In genomic region chr13:83572469-83572868, GRCm38 (mm10) we compare ENCODE assay signal across 9 mouse cellular contexts.
DNase-seq lines count a peak whose midpoint lies in the region; ATAC-seq and TF ChIP-seq lines count a peak whose summit lies in the region.
"Had no signal": no experiment of that assay in that cellular context is flagged by ENCODE, and none has a peak within 500 bp of the region (broad histone marks: within the 10 kb centered on the region; RNA-seq: fewer than 3 reads in every experiment).

No protein-coding gene starts in this region.

- TF ChIP-seq CTCF in intestine, postnatal 0 days (IDR thresholded peaks at IDR 0.05; ENCODE audit: low read depth): no peak
- TF ChIP-seq CTCF in spleen, adult 2 months (IDR thresholded peaks at IDR 0.05; ENCODE audit: extremely low read depth, insufficient read depth, insufficient read length, insufficient replicate concordance): no peak

- no peaks in the 10 kb centered on the region for H3K36me3 ChIP-seq in intestine, embryonic 14.5 days (ENCODE audit: control insufficient read depth, insufficient read depth, low read length)
- H3K36me3 ChIP-seq in intestine, postnatal 0 days (ENCODE audit: control insufficient read depth, insufficient read depth): no peaks in the 10 kb centered on the region
- peaks cover 4% of the 10 kb centered on the region; the same call in 1 of the 2 replicates for H3K36me3 ChIP-seq in spleen, adult 2 months (ENCODE audit: control insufficient read depth, insufficient read depth, low read length)
- no peaks in the 10 kb centered on the region for H3K36me3 ChIP-seq in midbrain, embryonic 11.5 days (ENCODE audit: control insufficient read depth, insufficient read depth, low read length)

- no peaks in the 10 kb centered on the region for H3K27me3 ChIP-seq in intestine, embryonic 14.5 days (replicated peaks; ENCODE audit: control insufficient read depth, insufficient read depth, low read length)
- H3K27me3 ChIP-seq in intestine, postnatal 0 days (replicated peaks; ENCODE audit: control insufficient read depth, insufficient read depth, low read length): no peaks in the 10 kb centered on the region
- H3K27me3 ChIP-seq in spleen, adult 2 months (ENCODE audit: control insufficient read depth, insufficient read depth, low read length): no peaks in the 10 kb centered on the region
- H3K27me3 ChIP-seq in midbrain, embryonic 11.5 days (ENCODE audit: control insufficient read depth, insufficient read depth, low read length): no peaks in the 10 kb centered on the region

- no peaks in the 10 kb centered on the region for H3K9me3 ChIP-seq in intestine, embryonic 14.5 days (ENCODE audit: control insufficient read depth, low read length)
- H3K9me3 ChIP-seq in intestine, postnatal 0 days (ENCODE audit: control insufficient read depth): no peaks in the 10 kb centered on the region
- H3K9me3 ChIP-seq in midbrain, embryonic 11.5 days (ENCODE audit: control insufficient read depth, low read length): no peaks in the 10 kb centered on the region

- H3K9ac ChIP-seq in intestine, embryonic 14.5 days (ENCODE audit: low read length): no peak overlapping the region
- H3K9ac ChIP-seq in intestine, postnatal 0 days (ENCODE audit: low read depth, low read length): no peak overlapping the region
- H3K9ac ChIP-seq in midbrain, embryonic 11.5 days (ENCODE audit: low read length): no peak overlapping the region
- H3K9ac ChIP-seq: hindbrain, embryonic 14.5 days had no signal

- H3K4me1 ChIP-seq in intestine, embryonic 14.5 days (replicated peaks; ENCODE audit: control insufficient read depth, insufficient read depth, low read length): peaks cover 17% of the 10 kb centered on the region
- no peaks in the 10 kb centered on the region for H3K4me1 ChIP-seq in intestine, postnatal 0 days (replicated peaks; ENCODE audit: control insufficient read depth, insufficient read depth, low read length)
- peaks cover 18% of the 10 kb centered on the region for H3K4me1 ChIP-seq in spleen, adult 2 months (ENCODE audit: control insufficient read depth, insufficient read depth, insufficient read length)
- peaks cover 3% of the 10 kb centered on the region; the same call in 1 of the 2 replicates for H3K4me1 ChIP-seq in midbrain, embryonic 11.5 days (ENCODE audit: control insufficient read depth, insufficient read depth, low read length)

- H3K4me3 ChIP-seq in intestine, embryonic 14.5 days (ENCODE audit: low read depth, low read length): no peak overlapping the region
- H3K4me3 ChIP-seq in intestine, postnatal 0 days (ENCODE audit: low read depth, low read length): no peak overlapping the region
- no peak overlapping the region; the same call in 1 of the 2 replicates for H3K4me3 ChIP-seq in spleen, adult 2 months (ENCODE audit: extremely low read depth, insufficient read depth, insufficient read length)
- no peak overlapping the region for H3K4me3 ChIP-seq in midbrain, embryonic 11.5 days (ENCODE audit: low read depth, low read length)

- H3K4me2 ChIP-seq in intestine, embryonic 14.5 days (ENCODE audit: low read length): 0 out of 2 replicates have a peak overlapping the region, but pooled peaks have one; percentile 5
- H3K4me2 ChIP-seq in intestine, postnatal 0 days (replicated peaks; ENCODE audit: low read depth): no peak overlapping the region; the same call in 1 of the 2 replicates
- H3K4me2 ChIP-seq in midbrain, embryonic 11.5 days: no peak overlapping the region
- H3K4me2 ChIP-seq: hindbrain, embryonic 14.5 days had no signal

- 25% methylated on average over 5 of the region's 5 CpGs for WGBS in intestine, embryonic 14.5 days
- 46% methylated on average over 5 of the region's 5 CpGs for WGBS in intestine, postnatal 0 days
- WGBS in spleen, adult 2 months: 4% methylated on average over 5 of the region's 5 CpGs
- WGBS in midbrain, embryonic 11.5 days: 75% methylated on average over 5 of the region's 5 CpGs

- peak overlapping the region; percentile 44 for H3K27ac ChIP-seq in intestine, embryonic 14.5 days (ENCODE audit: low read depth)
- no peak overlapping the region; the same call in 1 of the 2 replicates for H3K27ac ChIP-seq in intestine, postnatal 0 days (ENCODE audit: low read depth, low read length)
- peak overlapping the region; percentile 87 for H3K27ac ChIP-seq in spleen, adult 2 months (ENCODE audit: insufficient read depth, low read length)
- H3K27ac ChIP-seq in midbrain, embryonic 11.5 days (ENCODE audit: low read depth, low read length): no peak overlapping the region
- H3K27ac ChIP-seq: hindbrain, embryonic 14.5 days had no signal

- TF ChIP-seq POLR2A in spleen, adult 2 months (IDR thresholded peaks at IDR 0.05; ENCODE audit: low read depth, low read length): no peak

- no peak for ATAC-seq in intestine, embryonic 14.5 days (replicated peaks; ENCODE audit: low FRiP score, low TSS enrichment, low read depth)
- ATAC-seq in intestine, postnatal 0 days: no peak
- peak; percentile 16 for ATAC-seq in inflammation-experienced regulatory T-cells, adult 6 months
- no peak for ATAC-seq in midbrain, embryonic 11.5 days (ENCODE audit: low FRiP score)

- DNase-seq in intestine, embryonic 14.5 days (ENCODE audit: low spot score): no peak
- no peak for DNase-seq in spleen, adult 2 months (ENCODE audit: low read depth in 1 of 2, low spot score in 2 of 2)
- no peak for DNase-seq in spleen, postnatal 10 days (ENCODE audit: low spot score in 2 of 2)
- DNase-seq in midbrain, embryonic 11.5 days (ENCODE audit: low spot score, missing footprints): no peak
- DNase-seq in cerebellum, postnatal 10 days: no peak
- DNase-seq: midbrain, embryonic 14.5 days had no signal

Comparison
In these comparisons a context has a peak if more than half of its experiments do, and no peak if none do; other contexts are left out.
1. H3K27ac ChIP-seq: peak in intestine, embryonic 14.5 days (single experiment) and spleen, adult 2 months (single experiment); none in intestine, postnatal 0 days (single experiment) and midbrain, embryonic 11.5 days (single experiment).